Mouse (Mus musculus) kidney, adult 9 months (tissue): ENCODE results near the gene AA467197.

Experiments used
- DNase-seq: peaks from one replicate; pipeline ENCODE4 v3.0.0; 2022

The AA467197 gene

DNA sequence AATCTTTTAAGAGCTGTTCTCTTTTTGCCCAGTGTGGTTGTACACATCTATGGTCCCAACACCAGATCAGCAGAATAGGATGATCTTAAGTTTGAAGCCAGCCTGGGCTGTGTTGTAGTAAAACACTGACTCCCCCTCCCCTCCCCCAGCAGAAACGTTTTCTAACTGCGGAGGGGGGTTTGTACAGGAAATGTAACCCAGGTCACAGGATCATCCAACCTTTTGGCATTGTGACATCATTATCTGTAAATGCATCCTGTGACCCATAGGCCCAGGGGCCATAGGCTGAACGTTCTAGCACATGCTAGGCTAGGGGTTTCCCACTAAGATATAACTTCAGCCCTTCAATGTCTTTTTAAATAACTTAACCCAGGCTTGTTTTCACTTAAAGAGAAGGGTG lies at the start of gene AA467197:
TSS of gene AA467197 (plus strand) at position 301 of the 400 bp plus-strand sequence.
- no peak for DNase-seq

DNA sequence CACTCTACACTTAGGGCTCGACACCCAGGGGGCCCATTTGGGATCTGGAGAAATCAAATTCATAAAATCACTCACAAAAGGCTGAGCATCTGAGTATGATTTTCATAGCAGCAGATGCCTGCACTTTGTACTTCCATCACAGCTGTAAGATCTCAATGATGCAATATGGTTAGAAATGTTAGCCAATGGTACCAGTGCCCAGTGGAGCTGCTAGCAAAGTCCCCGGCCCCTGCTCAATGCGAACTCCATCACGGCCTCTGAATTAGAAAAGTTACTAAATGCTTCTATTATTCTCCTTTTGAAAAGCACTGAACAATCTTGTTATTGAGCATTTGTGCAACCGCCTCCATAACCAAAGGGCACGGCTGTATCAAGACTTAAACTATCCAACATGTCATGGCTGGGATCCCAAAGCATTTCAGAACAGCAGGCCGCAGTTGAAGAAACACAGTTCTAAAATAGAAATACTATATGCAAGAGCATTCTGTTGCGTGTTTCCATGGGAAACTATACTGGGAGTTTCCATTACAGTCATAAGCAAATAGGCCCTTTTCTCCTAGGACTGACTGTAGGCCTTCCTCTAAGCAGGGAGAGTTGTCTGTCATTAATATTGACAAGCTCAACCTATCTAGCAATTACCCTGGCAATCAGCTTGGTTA lies 48.8 kb upstream of the AA467197 start:
- no peak for DNase-seq

DNA sequence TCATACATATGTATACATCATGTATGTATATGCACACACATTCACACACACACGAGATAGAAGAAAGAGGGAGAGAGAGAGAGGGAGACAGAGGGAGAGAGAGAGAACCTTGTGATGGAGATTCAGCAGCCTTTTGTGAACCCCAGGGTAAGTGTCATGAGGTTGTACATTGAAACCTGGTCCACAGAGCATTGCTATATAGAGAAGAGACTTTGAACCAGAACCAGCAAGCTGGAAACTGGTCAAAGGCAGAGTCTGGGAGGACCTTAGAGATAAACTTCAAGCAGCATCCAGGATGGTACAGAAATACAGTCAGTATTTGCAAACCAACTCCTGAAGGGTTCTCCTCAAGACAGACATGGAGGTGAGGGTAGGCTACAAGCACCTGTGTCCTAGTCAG lies 46.4 kb upstream of the AA467197 start:
- peak; percentile 61 for DNase-seq

DNA sequence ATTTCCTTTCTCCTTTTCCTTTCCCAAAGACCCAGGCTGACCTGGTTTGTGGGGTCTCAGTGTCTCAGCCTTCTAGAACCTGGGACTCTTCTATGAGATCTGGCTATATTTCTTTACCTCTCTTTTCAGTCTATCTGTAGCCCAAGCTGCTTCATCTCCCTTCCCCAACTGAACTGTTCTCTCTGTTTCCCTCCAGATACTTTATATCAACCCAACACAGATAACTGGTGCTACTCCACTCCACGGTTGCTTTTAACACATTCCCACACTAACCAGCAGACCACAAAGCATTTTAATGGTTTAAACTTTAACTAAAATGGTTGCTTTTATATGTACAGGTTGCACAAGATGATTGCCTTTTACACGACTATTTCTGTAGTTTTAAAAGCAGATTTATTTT lies 45.6 kb upstream of the AA467197 start:
- no peak for DNase-seq

DNA sequence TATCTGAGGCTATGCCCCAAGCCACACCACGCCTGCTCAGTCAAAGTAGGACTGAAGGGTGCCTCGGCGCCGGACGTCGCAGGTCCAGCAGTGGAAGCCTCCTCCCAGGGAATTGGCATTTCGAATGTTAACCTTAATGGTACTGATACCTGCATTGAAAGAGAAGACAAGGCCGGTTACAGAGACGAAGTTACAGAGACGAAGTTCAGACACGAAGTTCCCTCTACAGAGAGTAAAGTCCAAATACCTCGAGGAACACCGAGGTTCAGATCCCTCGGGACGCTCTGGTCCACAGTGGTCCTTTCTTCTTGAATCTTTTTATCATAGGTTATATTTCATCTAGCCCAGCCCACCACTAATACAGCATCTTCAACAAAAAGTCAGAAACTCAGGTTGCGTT lies 41.3 kb upstream of the AA467197 start:
- peak; percentile 54 for DNase-seq

DNA sequence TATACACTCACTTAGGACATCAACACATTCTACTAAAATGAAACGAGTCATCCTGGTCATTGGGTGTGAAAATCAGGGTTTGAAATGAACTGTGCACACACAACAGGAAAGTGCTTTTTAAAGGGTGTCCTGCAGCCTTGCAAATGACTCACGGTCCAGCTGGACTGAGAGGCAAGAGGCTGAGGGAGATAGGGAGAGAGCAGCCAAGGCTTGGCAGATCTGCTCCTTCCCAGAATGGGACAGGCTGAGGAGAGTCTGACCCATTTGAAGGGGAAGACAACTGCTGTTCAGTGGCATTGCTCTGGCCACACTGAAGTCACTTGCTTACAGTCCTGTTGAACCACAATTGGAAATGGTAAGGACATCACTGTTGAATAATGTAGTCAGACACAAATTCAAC lies 37.0 kb upstream of the AA467197 start:
- DNase-seq = no peak

DNA sequence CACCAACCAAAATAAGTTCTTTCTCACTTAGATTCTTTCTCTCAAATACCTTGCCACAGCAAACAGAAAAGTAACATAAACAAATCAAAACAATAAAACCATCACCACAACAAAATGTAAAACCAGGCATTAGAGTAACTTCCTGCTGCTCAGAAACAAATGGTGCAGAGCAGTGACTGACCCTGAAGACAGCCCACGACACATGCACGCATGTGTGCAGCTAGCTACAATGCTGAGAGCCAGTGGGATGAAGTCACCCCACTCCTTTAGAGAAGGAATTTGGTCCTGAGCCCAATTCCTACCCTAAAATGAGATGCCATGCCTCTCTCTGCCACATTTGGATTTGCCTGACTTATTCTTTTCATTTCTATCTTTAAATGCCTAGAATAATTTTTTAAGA lies 35.4 kb upstream of the AA467197 start:
- no peak for DNase-seq

DNA sequence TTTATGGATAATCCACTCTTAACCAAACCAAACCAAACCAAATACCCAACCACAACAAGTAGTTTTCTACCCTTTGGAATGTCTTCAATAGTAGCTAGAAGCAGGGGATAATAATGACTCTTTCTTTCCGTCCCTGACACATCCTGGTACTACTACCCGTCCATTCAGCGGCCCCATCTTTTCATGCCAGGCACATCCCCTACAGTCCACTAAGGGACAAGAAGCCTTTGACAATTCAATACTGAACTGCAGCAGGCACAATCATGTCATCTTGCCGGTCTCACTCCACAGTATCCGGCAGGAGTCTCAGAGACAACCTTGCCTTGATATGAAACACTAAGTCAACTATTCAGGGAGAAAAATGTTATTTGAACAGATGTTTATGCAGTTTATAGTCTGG lies 31.0 kb upstream of the AA467197 start:
- DNase-seq = no peak

DNA sequence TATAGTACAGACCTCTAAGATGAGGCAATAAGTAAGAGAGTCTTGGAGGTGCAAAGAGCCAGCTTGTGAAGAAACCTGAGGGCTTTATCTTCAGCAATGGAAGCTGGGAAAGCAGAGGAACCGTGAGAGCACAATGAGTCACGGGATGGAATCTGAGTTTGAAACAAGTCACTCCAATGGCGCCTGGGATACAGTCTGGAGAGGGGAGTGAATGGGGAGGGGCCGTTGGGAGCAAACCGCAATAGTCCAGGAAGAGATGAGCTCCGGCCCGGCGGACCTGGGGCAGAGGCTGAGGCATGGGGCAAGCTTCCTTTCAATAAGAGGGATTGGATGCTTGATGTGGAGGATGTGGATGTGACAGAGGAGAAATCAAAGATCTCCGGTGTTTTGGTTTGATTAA lies 28.0 kb upstream of the AA467197 start:
- no peak for DNase-seq

DNA sequence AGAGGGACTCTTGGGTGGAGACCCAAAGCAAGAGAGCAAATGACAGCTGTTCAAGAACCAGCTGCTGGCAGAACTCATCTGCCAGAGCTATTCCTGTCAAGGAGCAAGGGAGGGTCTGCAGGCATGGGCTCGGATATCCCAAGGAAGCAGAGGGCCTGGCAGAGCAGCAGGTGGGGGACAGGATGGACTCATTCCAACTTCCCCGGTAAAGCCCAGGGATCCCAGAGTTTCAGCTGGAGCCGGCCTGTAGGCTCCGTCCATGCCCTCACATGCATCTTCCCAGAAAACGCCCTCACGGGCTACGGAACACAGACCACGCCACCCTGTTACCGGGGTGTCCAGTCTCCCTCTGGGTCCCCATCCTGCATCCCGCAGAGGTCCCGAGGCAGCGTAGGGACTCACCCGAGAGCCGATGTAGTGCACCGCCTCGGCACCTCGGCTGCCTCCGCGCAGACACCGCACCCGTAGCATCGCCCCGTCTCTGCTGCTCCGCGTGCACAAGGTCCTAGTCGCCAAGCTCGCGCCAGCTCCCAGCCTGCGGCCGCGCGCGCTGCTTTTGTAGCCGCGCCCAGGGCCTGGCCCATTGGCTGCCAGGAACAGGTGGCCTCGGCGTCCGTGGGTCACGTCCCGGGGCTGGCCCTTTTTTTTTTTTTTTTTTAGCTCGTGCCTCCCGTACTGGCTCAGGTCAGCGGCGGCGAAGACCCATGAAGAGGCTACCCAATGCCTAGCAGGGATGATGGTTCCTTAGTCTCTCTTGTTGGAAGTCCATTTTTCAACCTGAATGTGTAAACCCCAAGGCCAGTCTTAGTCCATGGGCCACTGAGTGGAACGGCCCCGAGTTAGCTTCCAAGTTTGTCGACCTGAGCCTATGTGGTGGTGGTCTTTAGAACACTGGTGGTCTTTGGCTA lies 25.8 kb upstream of the AA467197 start, which contains the start of gene Gatm:
TSS of gene Gatm (minus strand) at position 558 of the 908 bp plus-strand sequence.
- peak; percentile 77 for DNase-seq

DNA sequence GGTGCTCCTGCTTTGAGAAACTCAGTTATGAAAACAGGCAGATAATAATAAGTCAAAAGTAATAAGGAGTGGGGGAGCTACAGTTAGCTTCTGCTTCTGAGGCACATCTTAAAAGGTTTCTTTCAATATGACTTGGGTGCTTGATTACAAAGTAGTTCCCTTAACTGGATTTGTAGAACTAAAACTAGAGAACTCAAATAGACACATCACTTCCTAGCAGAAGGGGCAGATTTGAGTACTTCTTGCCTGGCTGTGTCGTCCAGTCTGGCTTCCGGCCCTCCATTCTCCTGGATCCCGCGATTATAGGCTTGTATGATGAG lies 25.2 kb upstream of the AA467197 start:
- no peak for DNase-seq

DNA sequence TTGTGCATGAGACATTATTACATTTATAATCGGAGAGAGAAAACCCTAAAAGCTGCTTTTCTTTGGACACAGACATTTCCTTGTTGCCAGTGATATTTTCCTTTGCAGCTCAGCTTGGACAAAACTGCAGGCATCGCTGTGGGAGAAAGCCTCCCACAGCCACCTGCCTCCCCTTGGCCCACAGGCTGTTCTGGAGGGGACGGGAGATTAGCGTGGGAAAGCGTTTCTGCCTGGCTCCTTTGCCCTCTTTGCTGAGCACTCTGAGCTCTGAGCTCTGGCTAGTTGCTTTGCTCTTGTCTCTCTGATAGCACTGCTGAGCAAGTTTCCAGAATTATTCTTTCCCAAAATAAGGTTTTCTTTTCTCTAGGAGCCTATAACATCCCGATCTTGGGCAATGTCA lies 20.5 kb upstream of the AA467197 start:
- DNase-seq = no peak

DNA sequence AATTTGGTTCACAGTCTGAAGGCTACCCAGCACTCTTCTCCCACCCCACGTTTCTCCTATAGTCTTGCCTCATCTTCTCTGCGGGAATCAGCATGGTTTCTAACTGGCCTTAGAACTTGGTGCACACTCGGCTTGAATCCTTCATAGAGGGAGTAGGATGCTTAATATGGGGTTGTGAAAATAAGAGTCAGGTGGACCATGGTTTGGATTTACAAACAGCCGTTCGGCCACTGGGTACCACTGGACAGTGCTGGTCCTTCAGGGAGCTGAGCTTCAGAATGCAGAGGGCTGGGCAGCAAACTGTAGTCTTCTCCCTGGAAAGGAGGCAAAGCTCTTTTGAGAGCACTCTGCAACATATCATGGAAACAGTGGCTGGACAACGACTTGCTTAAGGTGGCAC lies 19.0 kb upstream of the AA467197 start:
- no peak for DNase-seq

DNA sequence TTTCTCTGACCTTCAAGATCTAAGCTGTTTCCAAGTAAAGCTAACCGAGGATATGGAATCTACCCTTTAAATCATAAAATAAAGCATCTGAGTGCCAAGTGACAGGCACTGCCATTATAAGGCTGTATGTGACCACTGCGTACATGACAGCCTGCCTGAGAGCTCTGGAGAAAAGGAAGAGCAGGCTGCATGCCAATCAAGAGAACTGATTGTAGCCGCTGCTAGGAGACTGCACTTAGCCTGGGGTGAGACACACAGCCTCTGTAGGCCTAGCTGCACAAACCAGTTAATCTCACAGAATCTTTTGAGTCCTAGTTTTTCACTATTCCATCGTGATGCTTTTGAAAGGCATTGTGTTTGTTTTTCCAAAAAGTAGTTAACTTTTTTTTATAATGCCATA lies 18.1 kb upstream of the AA467197 start:
- DNase-seq = no peak

DNA sequence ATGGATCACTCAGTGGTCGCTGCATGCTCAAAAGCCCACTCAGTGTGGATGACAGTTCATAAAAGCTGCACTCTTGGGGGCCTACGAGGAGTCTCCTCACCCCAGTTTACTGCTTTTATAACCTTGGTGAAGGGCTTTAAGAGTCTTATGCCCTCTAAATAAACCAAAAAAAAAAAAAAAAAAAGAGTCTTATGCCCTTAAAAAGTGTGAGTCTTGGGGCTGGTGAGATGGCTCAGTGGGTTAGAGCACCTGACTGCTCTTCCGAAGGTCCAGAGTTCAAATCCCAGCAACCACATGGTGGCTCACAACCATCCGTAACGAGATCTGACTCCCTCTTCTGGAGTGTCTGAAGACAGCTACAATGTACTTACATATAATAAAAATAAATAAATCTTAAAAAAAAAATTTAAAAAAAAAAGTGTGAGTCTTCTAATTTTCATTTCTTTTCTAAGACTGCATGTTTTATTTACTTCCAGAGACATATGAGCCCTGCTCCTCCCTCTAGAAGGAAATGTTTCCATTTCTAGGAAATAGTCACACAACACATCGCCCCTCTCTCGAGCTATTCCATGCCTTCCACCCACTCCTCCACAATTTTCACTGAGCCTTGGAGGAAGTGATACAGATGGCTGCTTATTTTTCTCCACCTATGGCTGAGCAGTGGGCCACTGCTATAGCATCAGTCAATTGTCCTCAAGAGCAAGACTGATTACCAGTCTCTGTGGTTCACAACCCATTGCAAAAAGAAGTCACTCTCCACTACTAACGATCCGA lies 15.3 kb upstream of the AA467197 start:
- DNase-seq = no peak

DNA sequence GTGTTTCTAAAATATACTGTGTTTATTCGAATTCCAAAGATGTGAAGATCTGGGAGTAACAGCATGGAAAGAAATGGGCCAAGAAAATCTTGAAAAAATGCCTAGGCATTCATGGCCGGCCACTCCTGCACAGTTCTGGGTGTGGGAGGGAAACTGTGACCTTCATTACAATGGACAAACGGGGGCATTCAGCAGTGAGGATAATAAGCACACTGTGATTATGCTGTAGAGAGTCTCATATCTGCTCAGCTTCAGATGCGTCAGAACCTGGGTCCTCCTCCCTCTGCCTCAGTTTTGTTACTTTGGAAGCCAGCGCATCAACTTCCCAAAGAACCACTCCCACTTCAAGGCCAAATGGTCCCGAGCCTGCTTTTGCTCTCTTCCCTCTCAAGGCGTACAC lies 10.9 kb upstream of the AA467197 start:
- no peak for DNase-seq

DNA sequence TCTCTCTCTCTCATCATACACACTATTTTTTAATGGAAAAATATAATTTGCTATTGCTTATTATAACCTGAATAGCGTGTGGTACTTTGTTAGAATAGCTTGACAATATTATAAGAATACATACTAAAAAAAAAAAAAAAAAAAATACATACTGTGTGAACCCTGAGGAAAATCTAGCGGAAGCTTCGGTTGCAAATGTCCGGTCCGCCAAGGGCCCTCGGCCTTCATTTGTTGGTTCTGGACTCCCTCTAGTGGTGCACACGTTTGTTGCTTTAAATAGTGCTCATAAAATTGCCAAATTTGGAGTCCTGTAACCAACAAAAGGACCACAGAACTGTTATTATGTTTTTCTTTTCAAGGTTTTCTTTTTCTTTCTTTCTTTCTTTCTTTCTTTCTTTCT lies 7.8 kb upstream of the AA467197 start:
- peak; percentile 90 for DNase-seq

DNA sequence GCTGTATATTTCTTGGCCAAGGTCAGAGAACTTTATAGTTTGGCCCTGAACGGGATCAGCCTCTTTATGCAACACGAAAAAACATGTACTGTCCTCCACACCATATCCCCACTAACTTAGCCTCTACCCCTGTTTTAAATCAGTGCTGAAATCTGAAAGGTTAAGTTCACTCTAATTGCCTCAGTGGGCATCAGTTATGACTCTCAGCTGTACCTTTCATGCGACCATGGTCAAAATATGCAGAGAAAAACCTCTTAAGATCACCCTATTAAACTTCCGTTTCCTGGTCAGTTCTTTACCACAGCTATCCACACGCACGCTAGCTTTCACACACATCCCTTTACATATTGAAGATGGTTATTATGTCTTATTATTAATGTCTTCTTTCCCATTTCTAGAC lies 6.9 kb upstream of the AA467197 start:
- no peak for DNase-seq

DNA sequence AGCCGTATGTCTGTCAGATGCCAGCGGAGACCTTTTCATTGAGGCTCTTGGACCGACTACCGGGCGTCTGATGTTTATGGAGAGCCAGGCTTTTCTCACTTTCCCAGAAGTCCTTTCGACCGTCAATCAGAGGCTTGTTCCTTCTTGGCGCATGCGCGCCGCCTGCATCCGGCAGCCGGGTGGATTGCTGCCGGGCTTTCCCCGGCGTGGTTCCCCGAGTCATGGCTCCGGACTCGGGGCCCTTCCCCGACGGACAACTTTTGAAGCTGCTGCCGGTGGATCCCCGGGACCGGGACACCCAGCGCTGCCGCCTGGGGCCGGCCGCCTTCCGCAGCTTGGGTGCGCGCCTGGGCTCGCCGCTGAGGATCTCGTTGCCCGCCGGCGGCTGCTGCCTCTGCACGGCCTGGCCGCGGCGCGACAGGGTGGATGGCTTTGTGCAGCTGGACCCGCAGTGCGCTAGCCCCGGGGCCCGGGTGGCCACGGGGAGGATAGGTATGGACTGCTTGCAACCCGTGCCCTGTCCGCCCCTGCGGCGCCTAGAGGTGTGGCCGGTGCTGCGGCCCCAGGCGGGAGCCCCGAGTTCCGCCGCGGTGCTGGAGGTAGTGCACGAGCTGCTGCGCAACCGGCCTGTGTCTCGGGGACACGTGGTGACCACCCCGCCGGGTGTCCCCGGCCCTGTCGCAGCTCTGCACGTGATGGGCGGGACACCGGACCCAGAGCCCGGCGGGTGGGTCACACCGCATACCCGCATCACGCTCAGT lies 6.1 kb upstream of the AA467197 start:
- peak; percentile 91 for DNase-seq

DNA sequence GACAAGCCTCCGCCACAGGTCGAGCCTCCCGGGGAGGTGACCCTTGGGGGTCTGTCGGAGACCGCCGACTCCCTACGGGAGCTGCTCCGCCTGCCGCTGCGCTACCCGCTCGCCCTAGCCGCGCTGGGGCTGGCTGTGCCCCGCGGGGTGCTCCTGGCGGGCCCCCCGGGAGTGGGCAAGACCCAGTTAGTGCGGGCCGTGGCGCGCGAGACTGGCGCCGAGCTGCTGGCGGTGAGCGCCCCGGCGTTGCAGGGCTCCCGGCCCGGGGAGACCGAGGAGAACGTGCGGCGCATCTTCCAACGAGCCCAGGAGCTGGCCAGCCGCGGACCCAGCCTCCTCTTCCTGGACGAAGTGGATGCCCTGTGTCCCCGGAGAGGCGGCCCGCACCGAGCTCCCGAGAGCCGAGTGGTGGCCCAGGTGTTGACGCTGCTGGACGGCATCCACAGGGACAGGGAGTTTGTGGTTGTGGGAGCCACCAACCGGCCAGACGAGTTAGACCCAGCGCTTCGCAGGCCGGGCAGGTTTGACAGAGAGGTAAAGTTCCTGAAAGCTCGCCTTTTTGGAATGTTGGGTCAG lies 5.5 kb upstream of the AA467197 start:
- peak; percentile 58 for DNase-seq

DNA sequence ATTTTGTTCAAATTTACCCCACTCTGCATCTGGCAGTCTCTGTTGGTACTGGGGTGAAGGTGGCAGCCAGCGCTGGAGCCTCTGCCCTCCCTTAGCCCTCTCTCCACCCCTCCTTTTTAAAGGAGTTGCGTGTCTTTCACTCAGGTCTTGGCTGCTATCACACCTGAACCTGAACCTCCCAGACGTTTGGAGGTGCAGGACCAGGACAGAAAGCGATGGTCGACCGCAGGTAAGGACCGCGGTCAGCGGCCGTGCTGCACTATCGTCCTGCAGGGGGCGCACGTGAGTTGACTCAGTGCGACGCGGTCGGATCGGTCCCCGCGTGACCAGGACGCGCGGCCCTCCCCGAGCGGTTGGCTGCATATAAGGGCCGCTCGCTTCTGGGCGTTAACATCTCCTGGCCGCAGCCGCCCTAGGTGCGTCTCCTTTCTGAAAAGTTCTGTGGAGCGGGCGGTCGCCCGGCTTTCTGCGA lies 776 bp downstream of the AA467197 start:
- DNase-seq = peak; percentile 56

DNA sequence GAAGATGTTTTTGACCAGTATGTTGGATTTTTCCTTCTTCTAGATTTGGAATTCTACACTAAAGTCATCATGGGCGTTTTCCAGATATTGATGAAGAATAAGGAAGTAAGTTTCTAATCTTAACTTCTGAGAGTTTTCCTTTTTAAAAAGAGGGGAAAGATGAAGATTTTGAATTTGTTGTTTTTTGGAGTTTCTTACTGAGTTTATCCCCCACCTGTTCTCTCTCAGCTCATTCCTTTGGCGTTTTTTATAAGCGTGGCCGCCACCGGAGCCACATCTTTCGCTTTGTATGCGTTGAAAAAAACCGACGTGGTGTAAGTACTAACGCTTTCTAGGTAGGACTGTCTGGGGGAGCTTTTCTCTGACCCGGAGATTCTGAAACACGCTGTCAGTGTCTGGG lies 1.2 kb downstream of the AA467197 start:
- DNase-seq = no peak
